Mouse (Mus musculus): ENCODE results near the gene Gtf2b. TPM values are rescaled to one million over a fixed set of nuclear protein-coding genes. Genes with fewer than 3 reads are reported as not detected.
A peak's percentile ranks its signal among the peaks of the same experiment; 100 is the strongest.

The Gtf2b gene
- 57.3 and 57.5 TPM in 2 replicates for total RNA-seq (2021)
- long read RNA-seq, experiment 1, transcript Gtf2b-201 (7 exons, 1,455 nt): major isoform, 53 of 60 reads
- long read RNA-seq, experiment 1, partial matches to known transcripts: 6 of 60 reads
- long read RNA-seq, experiment 1, other reads (novel, unspliced or antisense): 1 of 60 reads
- long read RNA-seq, experiment 2, transcript Gtf2b-201 (7 exons, 1,455 nt): major isoform, 31 of 36 reads
- long read RNA-seq, experiment 2, partial matches to known transcripts: 4 of 36 reads
- long read RNA-seq, experiment 2, other reads (novel, unspliced or antisense): 1 of 36 reads

- peak; percentile 97 for DNase-seq
Measured at GRCm38 (mm10) chr3:142764995-142765777, at the start of gene Gtf2b. TSS of gene Gtf2b (plus strand) at chr3:142765045.

- DNase-seq: no peak
Measured at GRCm38 (mm10) chr3:142725481-142725880, 39.4 kb upstream of the Gtf2b start.

GRCm38 (mm10) chr3:142725969-142726672 lies 38.7 kb upstream of the Gtf2b start:
- DNase-seq: no peak

- peak; percentile 32 for DNase-seq
Measured at GRCm38 (mm10) chr3:142734291-142734690, 30.6 kb upstream of the Gtf2b start.

- no peak for DNase-seq
Measured at GRCm38 (mm10) chr3:142740896-142741295, 23.9 kb upstream of the Gtf2b start.

GRCm38 (mm10) chr3:142743973-142744898 lies 20.6 kb upstream of the Gtf2b start:
- DNase-seq: peak; percentile 66

GRCm38 (mm10) chr3:142745076-142745475 lies 19.8 kb upstream of the Gtf2b start:
- DNase-seq: no peak

GRCm38 (mm10) chr3:142747673-142748072 lies 17.2 kb upstream of the Gtf2b start:
- DNase-seq: no peak

- DNase-seq: no peak
Measured at GRCm38 (mm10) chr3:142749131-142749530, 15.7 kb upstream of the Gtf2b start.

- no peak for DNase-seq
Measured at GRCm38 (mm10) chr3:142755132-142755867, 9.5 kb upstream of the Gtf2b start.

- no peak for DNase-seq
Measured at GRCm38 (mm10) chr3:142757841-142758240, 7.0 kb upstream of the Gtf2b start.

- no peak for DNase-seq
Measured at GRCm38 (mm10) chr3:142758593-142758992, 6.3 kb upstream of the Gtf2b start.

GRCm38 (mm10) chr3:142760356-142760755 lies 4.5 kb upstream of the Gtf2b start:
- DNase-seq: no peak

GRCm38 (mm10) chr3:142765778-142766165 lies 927 bp downstream of the Gtf2b start:
- DNase-seq: no peak

- DNase-seq: no peak
Measured at GRCm38 (mm10) chr3:142768498-142768897, 3.7 kb downstream of the Gtf2b start.

GRCm38 (mm10) chr3:142770518-142770917 lies 5.7 kb downstream of the Gtf2b start:
- DNase-seq: no peak

- DNase-seq: peak; percentile 11
Measured at GRCm38 (mm10) chr3:142773538-142774191, 8.8 kb downstream of the Gtf2b start.

GRCm38 (mm10) chr3:142777227-142777626 lies 12.4 kb downstream of the Gtf2b start:
- DNase-seq: no peak

GRCm38 (mm10) chr3:142786423-142787072 lies 21.7 kb downstream of the Gtf2b start:
- DNase-seq: no peak

- DNase-seq: no peak
Measured at GRCm38 (mm10) chr3:142795587-142795986, 30.7 kb downstream of the Gtf2b start.

Data from adrenal gland, postnatal 14 days (tissue).